ENCODE assay signal across 1 mouse cellular context in genomic region chr3:157923268-157923835, GRCm38 (mm10).
TF ChIP-seq lines count a peak whose summit lies in the region.

No protein-coding gene starts in this region.

TF ChIP-seq in CH12.LX, 34 proteins besides CTCF, POLR2A, EP300 and RAD21 (continued from another document):
- TF ChIP-seq USF2 (conservative IDR thresholded peaks at IDR 0.05; ENCODE audit: low read depth, low read length) = no peak
- TF ChIP-seq ZMIZ1 (IDR thresholded peaks at IDR 0.05; ENCODE audit: low read depth, low read length) = no peak
- no peak for TF ChIP-seq USF1 (IDR thresholded peaks at IDR 0.05; ENCODE audit: low read depth, low read length)
- no peak for TF ChIP-seq MAFK (IDR thresholded peaks at IDR 0.05; ENCODE audit: insufficient replicate concordance, low read length)
- TF ChIP-seq IRF4 (IDR thresholded peaks at IDR 0.05; ENCODE audit: low read depth, low read length) = no peak
- no peak for TF ChIP-seq ZNF384 (IDR thresholded peaks at IDR 0.05; ENCODE audit: low read depth, low read length)
- TF ChIP-seq MAZ (IDR thresholded peaks at IDR 0.05; ENCODE audit: low read depth, low read length) = no peak
- TF ChIP-seq NELFE (IDR thresholded peaks at IDR 0.05; ENCODE audit: low read depth, low read length) = no peak
- no peak for TF ChIP-seq E2F4 (IDR thresholded peaks at IDR 0.05; ENCODE audit: insufficient replicate concordance, low read depth, low read length)
- peak; percentile 48; the same call in 1 of the 2 replicates for TF ChIP-seq HCFC1 (IDR thresholded peaks at IDR 0.05; ENCODE audit: low read depth, low read length)
- no peak for TF ChIP-seq ETS1 (conservative IDR thresholded peaks at IDR 0.05; ENCODE audit: low read depth, low read length)
- TF ChIP-seq SIN3A (IDR thresholded peaks at IDR 0.05; ENCODE audit: low read length) = 0 out of 2 replicates have a peak, but pooled peaks have one; percentile 9
- no peak for TF ChIP-seq BHLHE40 (IDR thresholded peaks at IDR 0.05; ENCODE audit: low read depth, low read length)
- TF ChIP-seq POLR2AphosphoS2 (IDR thresholded peaks at IDR 0.05; ENCODE audit: low read depth, low read length) = no peak
